Mouse (Mus musculus) embryonic fibroblast, embryonic 13.5 days (primary cell): ENCODE results near the gene Cga. TPM values are rescaled to one million over a fixed set of nuclear protein-coding genes. Genes with fewer than 3 reads are reported as not detected.

Experiments used
- H3K27ac ChIP-seq: 2 replicates; pipeline ENCODE4 v1.5.1; 2012; ENCODE audit warnings: low read length, control low read depth, inconsistent platforms; ENCODE audit not compliant: insufficient read depth
- H3K4me1 ChIP-seq: 2 replicates; pipeline ENCODE4 v1.6.1; 2011; ENCODE audit warnings: low read length; ENCODE audit not compliant: control insufficient read depth, insufficient read depth
- H3K4me3 ChIP-seq: 2 replicates; pipeline ENCODE4 v1.5.1; 2011; ENCODE audit warnings: mild to moderate bottlenecking, control low read depth, low read length; ENCODE audit not compliant: insufficient read depth
- CTCF ChIP-seq: IDR thresholded peaks from 2 replicates; pipeline ENCODE4 v1.5.1; 2011; ENCODE audit warnings: mild to moderate bottlenecking, control low read depth, low read length, moderate library complexity, borderline replicate concordance; ENCODE audit not compliant: insufficient read depth
- POLR2A ChIP-seq: IDR thresholded peaks from 2 replicates; pipeline ENCODE4 v1.6.1; 2011; ENCODE audit warnings: low read depth, mild to moderate bottlenecking, control low read depth, low read length, moderate library complexity
- polyA plus RNA-seq: library from polyadenylated mRNA; stranded (reverse); fragments of >200 nt; gene quantifications from 2 replicates; pipeline ENCODE4 v1.2.4, GENCODE M21; 2011; ENCODE audit warnings: low read depth; ENCODE audit not compliant: missing spikeins, insufficient read length

The Cga gene
- polyA plus RNA-seq, 1 experiment = not detected

DNA sequence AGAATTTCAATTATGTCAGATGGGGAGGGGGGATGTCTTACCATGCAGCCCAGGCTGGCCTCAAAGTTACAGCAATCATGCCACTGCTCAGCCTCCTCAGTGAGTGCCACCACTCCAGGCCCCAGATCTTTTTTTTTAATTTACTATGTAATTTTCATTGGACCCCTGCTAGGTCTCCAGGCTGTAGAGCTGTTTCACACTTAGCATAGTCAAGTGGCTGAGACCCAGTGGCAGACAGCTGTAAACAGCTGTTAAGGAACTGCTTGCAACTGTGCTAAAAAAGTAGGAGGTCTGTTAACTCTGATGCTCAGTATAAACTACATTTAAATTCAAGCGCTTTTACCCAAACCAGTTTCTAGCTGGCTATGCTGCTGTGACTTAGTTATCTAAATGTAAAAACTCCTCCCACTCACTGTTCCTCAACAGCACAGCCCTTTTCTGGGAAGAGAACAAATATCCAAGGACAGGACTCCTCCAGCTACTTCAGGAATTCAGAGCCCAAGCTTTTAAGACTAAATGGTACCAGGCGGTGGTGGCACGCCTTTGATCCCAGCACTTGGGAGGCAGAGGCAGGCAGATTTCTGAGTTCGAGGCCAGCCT, 20.6 kb upstream of the Cga start:
- TF ChIP-seq CTCF = no peak
- Histone ChIP-seq H3K4me3 (no peak overlapping the region), H3K4me1 (no peaks in the 10 kb centered on the region), H3K27ac (no peak overlapping the region)

DNA sequence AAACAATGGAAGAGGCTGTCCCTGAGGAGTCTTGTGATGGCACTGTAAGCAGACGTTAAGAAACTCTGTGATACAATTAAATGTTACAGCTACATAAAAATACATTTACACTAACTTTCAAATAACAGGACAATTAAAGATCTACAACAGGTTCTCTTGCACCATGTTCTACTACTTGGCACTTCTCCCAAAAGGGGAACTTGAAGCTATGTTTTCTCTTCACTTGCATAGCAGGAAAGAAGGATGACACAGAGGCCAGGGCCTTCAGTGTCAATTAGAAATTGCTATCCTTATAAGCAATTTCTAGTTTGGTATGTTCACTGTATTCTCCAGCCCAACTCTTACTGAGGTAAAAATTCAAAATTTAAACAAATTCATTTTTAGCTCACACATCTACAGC, 19.3 kb upstream of the Cga start:
- TF ChIP-seq POLR2A (no peak), CTCF (no peak)
- H3K27ac ChIP-seq = no peak overlapping the region
- no peaks in the 10 kb centered on the region for H3K4me1 ChIP-seq
- H3K4me3 ChIP-seq = no peak overlapping the region

DNA sequence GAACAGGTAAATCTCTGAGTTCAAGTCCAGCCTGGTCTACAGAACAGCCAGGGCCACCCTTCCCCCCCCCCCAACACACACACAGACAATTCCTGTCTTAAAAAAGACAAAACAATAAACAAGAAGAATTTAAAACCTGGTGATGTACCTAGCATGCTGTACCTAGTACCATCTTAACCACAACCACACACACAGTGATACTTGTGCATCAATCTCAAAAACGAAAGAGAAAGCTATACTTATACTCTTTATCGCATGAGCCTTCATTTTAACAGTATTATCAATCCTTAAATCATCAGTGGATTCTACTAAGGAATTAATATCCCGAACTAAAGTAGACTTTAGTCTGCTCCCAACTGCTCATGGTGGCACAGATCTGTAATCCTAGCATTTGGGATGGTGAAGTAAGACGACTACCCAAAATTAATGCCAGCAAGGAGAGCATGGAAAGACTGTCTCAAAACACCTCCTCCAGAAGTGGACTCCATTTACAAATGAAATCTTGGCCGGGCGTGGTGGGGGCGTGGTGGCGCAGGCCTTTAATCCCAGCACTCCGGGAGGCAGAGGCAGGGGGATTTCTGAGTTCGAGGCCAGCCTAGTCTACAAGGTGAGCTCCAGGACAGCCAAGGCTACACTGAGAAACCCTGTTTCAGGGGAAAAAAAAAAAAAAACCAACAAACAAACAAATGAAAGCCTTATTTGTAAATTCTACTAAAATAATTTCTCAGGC, 12.5 kb upstream of the Cga start:
- Histone ChIP-seq H3K4me1 (no peaks in the 10 kb centered on the region), H3K27ac (no peak overlapping the region), H3K4me3 (peak overlapping the region; percentile 24)
- no peak for TF ChIP-seq POLR2A
- TF ChIP-seq CTCF = no peak

DNA sequence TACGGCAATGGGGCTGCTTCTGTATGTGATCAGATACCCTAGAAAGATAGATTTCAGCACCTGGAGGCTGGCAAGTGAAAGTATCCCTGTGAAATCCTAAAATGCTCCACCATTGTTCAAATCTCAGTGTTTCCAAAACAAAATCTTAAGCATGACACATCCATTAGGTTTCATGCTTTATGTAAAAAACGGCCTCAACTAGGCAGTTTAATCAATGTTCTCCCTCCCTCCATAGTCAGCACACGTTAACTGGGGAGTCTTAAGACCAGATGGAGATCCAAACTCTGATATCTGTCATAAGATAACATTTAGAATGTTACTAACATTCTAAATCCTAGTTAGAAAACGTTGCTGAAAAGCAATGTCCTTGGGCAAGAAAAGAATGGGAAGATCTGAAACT, 11.7 kb upstream of the Cga start:
- TF ChIP-seq CTCF = no peak
- no peak overlapping the region for H3K27ac ChIP-seq
- peak overlapping the region; percentile 63 for H3K4me3 ChIP-seq
- H3K4me1 ChIP-seq = no peaks in the 10 kb centered on the region

DNA sequence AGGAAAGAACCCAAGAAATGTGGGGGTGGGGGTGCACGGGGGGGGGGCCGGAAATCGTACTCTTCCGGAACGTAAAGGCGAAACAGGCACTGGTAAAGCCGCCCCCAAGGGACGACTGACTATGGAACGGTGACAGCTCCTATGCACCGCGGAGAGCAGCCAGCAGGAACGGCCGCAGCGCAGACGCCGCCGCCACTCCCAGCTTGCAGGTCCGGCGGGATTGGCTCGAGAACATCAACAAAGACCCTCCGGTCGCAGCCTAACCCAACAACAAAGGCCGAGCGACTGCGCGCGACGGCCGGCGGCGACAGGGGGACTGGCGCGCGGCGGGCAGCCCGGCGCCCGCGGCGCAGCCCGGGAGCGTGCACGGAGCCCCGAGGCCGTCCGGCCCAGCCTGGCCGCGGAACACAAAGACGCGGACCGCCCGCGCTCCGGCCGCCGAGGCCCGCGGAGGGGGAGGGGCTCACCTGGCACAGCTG, 11.2 kb upstream of the Cga start:
- TF ChIP-seq CTCF = no peak
- TF ChIP-seq POLR2A = peak; percentile 57; the same call in 1 of the 2 replicates
- H3K4me3 ChIP-seq = peak overlapping the region; percentile 63
- no peaks in the 10 kb centered on the region; the same call in 1 of the 2 replicates for H3K4me1 ChIP-seq
- H3K27ac ChIP-seq = peak overlapping the region; percentile 84

DNA sequence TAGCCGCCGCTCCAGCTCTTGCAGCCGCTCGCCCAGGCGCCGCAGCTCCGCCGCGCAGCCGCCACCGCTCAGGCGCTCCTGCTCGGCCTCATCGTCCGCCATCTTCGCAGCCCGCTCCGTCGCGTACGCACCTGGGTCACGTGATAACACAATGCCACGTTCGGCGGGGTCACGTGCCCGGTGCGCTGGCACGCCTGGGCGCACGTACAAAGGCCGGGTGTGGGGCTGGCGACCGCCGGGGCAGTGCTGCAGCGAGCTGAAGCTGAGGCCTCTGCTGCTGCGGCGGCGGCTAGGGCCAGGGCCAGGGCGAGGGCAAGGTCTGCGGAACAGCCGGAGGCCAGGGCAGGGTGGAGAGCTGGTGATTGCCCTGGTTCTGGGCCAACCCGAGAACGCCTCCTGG, 10.8 kb upstream of the Cga start, which contains the start of gene Zfp292:
Gene Zfp292, minus strand, starts transcription at position 143 of the 400 bp plus-strand sequence.
- peak within 1 kb of the TSS; percentile 84 for H3K27ac ChIP-seq
- H3K4me1 ChIP-seq = no peaks in the 10 kb centered on the region; the same call in 1 of the 2 replicates
- TF ChIP-seq CTCF (no peak), POLR2A (peak; percentile 91)
- H3K4me3 ChIP-seq = peak within 1 kb of the TSS; percentile 63

DNA sequence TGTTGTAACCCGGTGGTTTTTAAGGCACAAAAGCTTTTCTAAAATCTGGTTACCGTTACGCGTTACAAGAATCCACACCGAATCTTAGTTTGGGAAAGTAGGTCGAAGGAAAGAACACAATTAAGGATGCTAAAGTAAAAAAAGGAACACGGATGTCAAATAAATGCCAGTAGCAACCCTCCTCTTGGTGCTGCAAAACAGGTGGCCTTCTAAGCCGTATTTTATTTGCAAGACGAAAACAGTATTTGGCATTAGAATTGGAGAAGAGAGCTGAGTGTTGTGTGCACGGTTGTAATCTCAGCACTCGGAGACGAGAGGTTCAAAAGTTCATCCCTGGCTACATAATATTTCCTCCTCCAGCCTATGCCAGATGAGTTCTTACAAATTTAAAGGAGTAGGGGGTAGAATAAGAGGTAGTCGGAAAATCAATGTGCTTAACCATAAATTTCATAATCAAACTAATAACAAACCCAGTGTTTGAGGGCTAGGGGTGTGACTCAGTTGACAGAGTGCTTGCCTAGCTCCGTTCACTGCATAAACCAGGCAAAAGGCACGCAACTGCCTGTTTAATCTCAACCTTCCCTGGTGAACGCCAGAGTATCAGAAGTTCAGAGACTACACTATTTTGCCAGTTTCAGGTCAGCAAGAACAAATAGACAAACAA, 10.1 kb upstream of the Cga start:
- Histone ChIP-seq H3K4me1 (no peaks in the 10 kb centered on the region; the same call in 1 of the 2 replicates), H3K4me3 (peak overlapping the region; percentile 63), H3K27ac (peak overlapping the region; percentile 84)
- TF ChIP-seq POLR2A = no peak
- TF ChIP-seq CTCF = no peak

DNA sequence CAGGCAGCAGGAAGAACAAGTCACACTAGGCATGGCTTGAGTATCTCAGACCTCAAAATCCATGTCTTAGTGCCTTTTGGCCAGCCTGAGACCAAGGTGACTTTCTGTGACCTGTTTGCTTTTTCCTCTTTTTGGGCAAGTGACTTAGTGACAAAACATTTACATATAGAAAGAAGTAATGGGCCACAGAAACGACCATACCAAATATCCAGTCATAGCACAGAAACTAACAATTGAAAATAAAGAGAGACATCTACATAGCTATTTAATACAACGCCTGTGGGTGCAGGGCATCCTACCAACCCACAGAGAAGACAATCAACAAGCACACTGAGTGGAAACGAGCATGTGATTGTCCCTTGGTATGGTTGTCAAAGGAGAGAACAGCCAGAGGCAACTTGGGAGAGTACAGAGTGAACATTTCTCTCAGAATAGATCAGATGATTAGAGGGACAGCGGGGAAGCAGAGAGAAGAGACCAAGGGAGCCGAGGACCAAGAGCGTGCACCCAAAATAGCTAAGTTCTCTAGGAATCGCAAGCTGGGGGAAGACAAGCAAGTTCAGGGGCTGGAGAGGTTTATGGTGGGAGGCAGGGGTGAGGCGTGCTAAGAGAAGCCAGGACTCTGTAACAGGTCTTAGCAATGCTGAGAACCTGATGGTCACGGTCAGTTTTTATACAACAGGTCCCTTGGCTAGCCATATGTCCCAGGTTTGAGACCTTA, 7.8 kb upstream of the Cga start:
- peaks cover 3% of the 10 kb centered on the region; the same call in 1 of the 2 replicates for H3K4me1 ChIP-seq
- no peak overlapping the region for H3K4me3 ChIP-seq
- TF ChIP-seq CTCF = no peak
- no peak for TF ChIP-seq POLR2A
- H3K27ac ChIP-seq = no peak overlapping the region

DNA sequence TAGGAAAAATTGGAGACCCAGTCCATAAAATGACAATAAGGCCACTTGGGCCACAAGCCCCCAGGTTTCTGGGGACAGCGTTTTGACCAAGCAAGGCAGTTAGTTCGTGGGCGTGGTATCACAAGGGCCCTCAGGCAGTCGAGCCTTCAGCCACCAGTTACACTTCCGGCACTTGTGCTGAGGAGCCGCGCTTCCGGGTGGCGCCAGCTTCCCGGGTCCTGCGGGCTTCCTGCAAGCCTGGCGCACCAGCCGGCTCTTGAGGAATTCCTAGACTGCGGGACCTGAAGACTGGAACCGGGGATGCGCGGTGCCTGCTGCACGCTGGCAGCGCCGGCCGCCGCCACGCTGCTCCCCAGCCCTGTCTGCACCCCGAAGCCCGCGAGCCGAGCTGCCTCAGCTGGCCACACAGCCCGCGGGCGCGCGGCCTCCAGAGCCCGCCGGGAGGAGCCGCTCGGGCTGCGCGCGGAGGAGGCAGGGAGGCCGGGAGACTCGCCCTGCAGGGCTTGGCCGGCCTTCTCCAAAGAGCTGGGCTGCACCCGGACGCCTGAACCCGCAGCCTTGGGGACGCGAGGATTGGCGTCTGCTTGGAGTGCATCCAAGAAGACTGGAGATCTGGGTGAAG, 7.0 kb upstream of the Cga start:
- H3K4me3 ChIP-seq = peak overlapping the region; percentile 70

More for the DNA sequence above, 7.0 kb upstream of the Cga start:
- TF ChIP-seq POLR2A (peak; percentile 72), CTCF (no peak)
- Histone ChIP-seq H3K4me1 (peaks cover 3% of the 10 kb centered on the region; the same call in 1 of the 2 replicates), H3K27ac (peak overlapping the region; percentile 72)
